Mouse (Mus musculus) erythroblast, embryonic 14.5 days (primary cell): Measurements from ENCODE around the gene Tvp23b. TPM values are rescaled to one million over a fixed set of nuclear protein-coding genes. Genes with fewer than 3 reads are reported as not detected.

ENCODE experiments used
- H3K27me3 ChIP-seq: 2 replicates; pipeline ENCODE4 v1.6.1; 2012; ENCODE audit warnings: inconsistent platforms; ENCODE audit not compliant: control insufficient read depth
- H3K36me3 ChIP-seq: 2 replicates; pipeline ENCODE4 v1.6.1; 2012; ENCODE audit warnings: mild to moderate bottlenecking, inconsistent platforms; ENCODE audit not compliant: control insufficient read depth
- H3K4me1 ChIP-seq: 2 replicates; pipeline ENCODE4 v1.6.1; 2012; ENCODE audit warnings: inconsistent platforms; ENCODE audit not compliant: control insufficient read depth
- H3K4me3 ChIP-seq: replicated peaks from 2 replicates; pipeline ENCODE3; 2012; ENCODE audit warnings: moderate library complexity, mild to moderate bottlenecking, inconsistent platforms
- H3K9me3 ChIP-seq: 2 replicates; pipeline ENCODE4 v1.6.1; 2012; ENCODE audit warnings: low read length, inconsistent platforms, mixed read lengths; ENCODE audit not compliant: control insufficient read depth
- GATA1 ChIP-seq: IDR thresholded peaks from 2 replicates; pipeline ENCODE4 v1.6.1; 2012; ENCODE audit warnings: low read length, inconsistent platforms, mixed read lengths
- TAL1 ChIP-seq: IDR thresholded peaks from 3 replicates; pipeline ENCODE4 v1.6.1; 2012; ENCODE audit warnings: low read length, inconsistent platforms, mixed read lengths
- polyA plus RNA-seq: library from polyadenylated mRNA; stranded (reverse); fragments of >175 nt; gene quantifications from 2 replicates; pipeline ENCODE4 v1.2.3, GENCODE M21; 2012

Tvp23b gene
- polyA plus RNA-seq, 1 experiment = not detected

DNA sequence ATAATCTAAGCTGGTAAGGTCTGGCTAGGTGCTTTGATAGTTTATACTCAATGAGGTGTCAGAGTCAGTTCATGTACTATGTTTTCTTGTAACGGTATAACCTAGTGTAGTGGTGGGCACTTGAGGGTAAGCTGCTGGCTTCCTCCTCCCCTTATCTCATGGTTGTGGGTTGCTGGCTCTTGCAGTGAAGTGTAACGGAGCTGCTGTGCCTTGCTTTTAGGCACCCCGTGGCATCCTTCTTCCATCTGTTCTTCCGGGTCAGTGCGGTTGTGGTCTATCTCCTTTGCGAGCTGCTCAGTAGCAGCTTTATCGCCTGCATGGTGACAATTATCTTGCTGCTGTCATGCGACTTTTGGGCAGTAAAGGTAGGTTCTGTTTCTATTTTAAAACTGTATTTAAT, 4.2 kb downstream of the Tvp23b start:
- Histone ChIP-seq H3K4me3 (no peak overlapping the region), H3K36me3 (peaks cover 35% of the 10 kb centered on the region), H3K9me3 (no peaks in the 10 kb centered on the region), H3K27me3 (no peaks in the 10 kb centered on the region), H3K4me1 (peaks cover 12% of the 10 kb centered on the region)
- TF ChIP-seq TAL1 (no peak), GATA1 (no peak)

DNA sequence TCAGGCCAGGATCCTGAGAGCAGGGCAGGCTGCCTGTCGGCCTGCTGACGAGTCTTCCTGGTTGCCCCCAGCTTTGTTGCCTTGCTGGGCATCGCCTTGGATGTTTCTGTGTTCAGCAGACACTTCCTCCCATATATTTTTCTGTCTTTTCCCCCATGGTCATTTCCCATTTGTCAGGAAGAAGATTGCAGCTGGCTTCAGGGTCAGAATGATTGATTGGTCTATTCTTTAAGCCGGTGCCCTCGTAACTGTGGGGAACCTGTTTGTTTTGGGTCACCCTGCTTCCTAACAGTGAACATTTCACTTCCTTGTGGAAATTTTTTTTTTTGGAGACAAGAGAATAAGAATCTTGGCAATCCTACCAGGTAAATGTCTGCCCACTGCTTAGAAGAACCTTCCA, 6.1 kb downstream of the Tvp23b start:
- TF ChIP-seq GATA1 (no peak), TAL1 (no peak)
- peaks cover 49% of the 10 kb centered on the region for H3K36me3 ChIP-seq

DNA sequence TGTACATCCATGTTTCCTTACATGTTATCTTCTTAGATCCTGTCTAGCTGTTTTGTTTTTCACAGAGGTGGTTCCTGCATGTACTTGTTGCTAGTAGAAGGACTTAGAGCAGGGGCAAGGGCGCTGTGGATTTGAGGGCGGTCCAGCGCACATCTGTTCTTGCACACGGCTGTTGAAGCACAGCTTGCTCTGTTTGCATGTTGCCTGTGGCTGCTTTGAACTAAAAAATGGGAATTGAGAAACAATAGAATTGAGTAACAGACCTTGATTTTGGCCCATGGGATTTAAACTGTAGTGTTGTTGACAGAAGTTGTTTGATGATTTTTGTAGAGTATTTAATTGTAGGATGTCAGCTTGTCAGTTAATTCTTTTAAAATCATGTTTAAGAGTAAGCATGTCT, 11.5 kb downstream of the Tvp23b start:
- Histone ChIP-seq H3K4me3 (no peak overlapping the region), H3K4me1 (no peaks in the 10 kb centered on the region; the same call in 1 of the 2 replicates), H3K27me3 (no peaks in the 10 kb centered on the region), H3K9me3 (no peaks in the 10 kb centered on the region), H3K36me3 (peaks cover 58% of the 10 kb centered on the region)
- TF ChIP-seq GATA1 (no peak), TAL1 (no peak)

More for the DNA sequence above, 6.1 kb downstream of the Tvp23b start:
- no peak overlapping the region for H3K4me3 ChIP-seq
- no peaks in the 10 kb centered on the region for H3K27me3 ChIP-seq
- peaks cover 2% of the 10 kb centered on the region; the same call in 1 of the 2 replicates for H3K4me1 ChIP-seq
- no peaks in the 10 kb centered on the region for H3K9me3 ChIP-seq

DNA sequence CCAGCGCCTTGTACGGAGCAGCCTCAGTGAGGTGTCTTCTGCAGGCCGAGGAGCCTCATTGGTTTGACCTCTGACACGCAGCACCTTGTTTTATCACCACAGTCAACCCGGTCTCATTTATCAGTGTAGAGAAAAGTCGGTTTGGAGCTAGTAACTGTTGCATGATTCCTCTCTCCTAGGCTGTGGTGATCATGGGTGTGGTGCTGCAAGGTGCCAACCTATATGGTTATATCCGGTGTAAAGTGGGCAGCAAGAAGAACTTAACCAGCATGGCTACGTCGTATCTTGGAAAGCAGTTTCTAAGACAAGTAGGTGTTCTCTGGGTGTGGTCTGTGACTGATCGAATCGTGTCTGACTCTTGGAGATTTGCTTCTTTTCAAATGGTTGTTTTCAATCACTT, 12.5 kb downstream of the Tvp23b start:
- TF ChIP-seq GATA1 (no peak), TAL1 (no peak)
- no peaks in the 10 kb centered on the region for H3K9me3 ChIP-seq
- H3K4me1 ChIP-seq = no peaks in the 10 kb centered on the region; the same call in 1 of the 2 replicates
- H3K27me3 ChIP-seq = no peaks in the 10 kb centered on the region
- no peak overlapping the region for H3K4me3 ChIP-seq
- H3K36me3 ChIP-seq = peaks cover 55% of the 10 kb centered on the region

DNA sequence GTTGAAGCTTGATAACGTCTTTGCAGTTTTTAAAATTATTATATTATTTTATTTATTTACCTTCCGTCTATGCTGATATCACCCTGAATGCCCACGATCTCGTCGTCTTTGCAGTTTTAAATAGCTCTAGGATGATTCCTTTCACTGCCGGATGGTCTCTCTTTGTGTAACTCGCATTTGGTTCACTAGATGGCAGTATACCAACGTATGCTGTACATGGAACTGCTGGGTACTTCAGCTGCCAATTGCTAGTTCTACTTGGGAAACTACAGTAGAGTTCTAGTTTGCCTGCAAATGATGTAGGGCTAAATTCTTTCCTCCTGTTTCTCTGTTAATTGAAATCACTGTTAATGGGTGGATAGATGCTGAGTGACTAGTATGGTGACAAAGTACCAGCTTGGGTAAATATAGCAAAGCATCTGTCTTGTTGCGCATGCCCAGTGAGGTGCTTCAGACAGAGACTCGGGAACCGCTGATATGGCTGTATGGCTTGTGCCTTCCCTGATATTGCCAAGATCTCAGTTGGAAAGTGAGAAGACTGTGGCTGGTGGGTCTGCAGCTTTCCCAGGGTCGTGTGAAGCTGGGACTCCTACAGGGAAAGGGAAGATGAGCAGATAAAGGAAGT, 22.6 kb downstream of the Tvp23b start:
- no peak overlapping the region for H3K4me3 ChIP-seq
- H3K9me3 ChIP-seq = no peaks in the 10 kb centered on the region
- H3K27me3 ChIP-seq = no peaks in the 10 kb centered on the region
- no peaks in the 10 kb centered on the region for H3K36me3 ChIP-seq
- H3K4me1 ChIP-seq = no peaks in the 10 kb centered on the region
- no peak for TF ChIP-seq GATA1

DNA sequence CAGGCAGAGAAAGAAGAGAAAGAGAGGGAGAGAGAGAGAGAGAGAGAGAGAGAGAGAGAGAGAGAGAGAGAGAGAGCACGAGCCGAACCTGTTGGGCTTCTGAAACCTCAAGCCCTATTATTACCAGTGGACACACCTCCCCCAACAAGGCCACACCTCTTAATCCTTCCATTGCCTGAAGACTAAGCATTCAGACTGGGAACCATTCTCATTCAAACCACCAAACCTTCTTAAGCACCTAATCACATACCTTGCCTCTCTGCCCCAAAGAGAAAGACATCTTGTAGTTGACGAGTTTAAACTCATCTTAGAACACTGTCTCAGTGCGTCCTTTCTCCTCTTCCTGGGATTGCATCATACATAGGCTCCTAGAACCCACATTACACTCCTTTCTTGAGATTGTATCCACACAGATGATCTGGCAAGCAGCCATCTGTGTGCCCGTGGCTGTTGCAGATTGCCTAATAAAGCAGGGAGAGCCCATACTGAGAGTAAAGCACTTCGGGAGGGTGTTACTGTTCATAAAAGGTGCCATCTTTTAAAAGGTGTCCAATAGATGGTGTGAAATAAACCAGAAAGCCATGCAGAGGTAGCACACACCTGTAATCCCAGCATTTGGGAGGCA, 24.7 kb downstream of the Tvp23b start:
- Histone ChIP-seq H3K4me3 (no peak overlapping the region), H3K27me3 (no peaks in the 10 kb centered on the region), H3K4me1 (no peaks in the 10 kb centered on the region), H3K9me3 (no peaks in the 10 kb centered on the region), H3K36me3 (no peaks in the 10 kb centered on the region)
- no peak for TF ChIP-seq GATA1
- no peak for TF ChIP-seq TAL1

DNA sequence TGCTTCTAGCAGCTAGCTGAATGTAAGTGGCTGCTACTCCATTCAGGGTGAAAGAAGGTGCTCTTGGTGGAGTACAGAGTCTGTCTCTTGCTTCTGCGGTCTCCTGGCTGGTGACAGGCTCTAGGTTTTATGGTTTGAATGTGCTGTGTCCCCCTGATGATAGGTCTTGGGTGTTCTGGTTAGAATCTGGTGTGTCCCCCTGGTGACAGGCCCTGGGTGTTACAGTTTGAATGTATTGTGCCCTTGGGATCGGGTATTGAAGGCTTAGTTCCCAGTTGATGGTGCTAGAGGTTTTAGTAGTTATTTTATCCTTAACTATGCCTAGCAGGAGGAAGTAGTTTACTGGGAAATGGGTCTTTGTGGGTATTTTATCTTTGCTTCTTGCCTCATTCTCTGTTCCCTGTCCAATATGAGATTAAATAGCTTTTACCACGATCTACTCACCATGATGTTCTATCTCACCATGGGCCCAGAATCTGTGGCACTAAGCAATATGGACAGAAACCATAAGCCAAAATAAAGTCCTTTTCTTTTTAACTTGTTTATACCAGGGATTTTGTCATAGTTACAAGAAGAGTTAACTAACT, 30.6 kb downstream of the Tvp23b start:
- H3K27me3 ChIP-seq = no peaks in the 10 kb centered on the region
- no peak overlapping the region for H3K4me3 ChIP-seq
- no peaks in the 10 kb centered on the region for H3K36me3 ChIP-seq
- TF ChIP-seq GATA1 (no peak), TAL1 (no peak)
- H3K9me3 ChIP-seq = no peaks in the 10 kb centered on the region
- H3K4me1 ChIP-seq = no peaks in the 10 kb centered on the region

DNA sequence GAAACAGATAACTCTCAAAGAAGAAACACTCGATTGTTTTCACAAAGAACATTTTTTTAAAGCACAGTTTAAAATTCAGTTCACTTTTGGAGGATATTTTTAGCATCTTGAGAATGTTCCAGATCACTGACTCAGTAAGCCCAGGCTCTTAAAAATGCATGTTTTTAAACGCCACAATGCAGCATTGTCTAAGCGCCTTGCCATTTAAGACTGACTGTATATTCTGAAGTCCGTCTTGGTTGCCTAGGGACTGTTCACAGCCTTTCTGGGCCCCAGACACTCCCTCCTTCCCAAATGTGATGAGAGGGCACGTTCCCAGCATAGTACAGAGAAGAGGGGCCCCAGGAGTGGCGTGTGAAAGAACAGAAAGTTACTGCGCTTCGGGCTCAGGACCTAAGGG, 32.1 kb downstream of the Tvp23b start:
- H3K36me3 ChIP-seq = no peaks in the 10 kb centered on the region
- no peaks in the 10 kb centered on the region for H3K27me3 ChIP-seq
- no peaks in the 10 kb centered on the region for H3K9me3 ChIP-seq
- H3K4me3 ChIP-seq = no peak overlapping the region
- H3K4me1 ChIP-seq = no peaks in the 10 kb centered on the region
- no peak for TF ChIP-seq TAL1
- TF ChIP-seq GATA1 = no peak

DNA sequence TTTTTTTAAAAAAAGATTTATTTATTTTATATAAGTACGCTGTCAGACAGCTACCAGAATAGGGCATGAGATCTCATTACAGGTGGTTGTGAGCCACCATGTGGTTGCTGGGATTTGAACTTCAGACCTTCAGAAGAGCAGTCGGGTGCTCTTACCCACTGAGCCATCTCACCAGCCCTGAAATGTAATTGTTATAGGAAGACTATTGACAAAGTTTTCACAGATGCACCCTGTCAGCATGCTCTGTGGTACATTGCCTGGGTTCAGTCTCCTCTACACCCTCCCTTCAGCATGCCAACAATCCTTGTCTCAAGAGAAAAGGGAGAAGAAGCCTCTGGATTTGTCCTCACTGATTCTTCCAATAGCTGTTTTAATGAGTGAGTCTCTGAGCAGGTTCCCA, 33.9 kb downstream of the Tvp23b start:
- Histone ChIP-seq H3K27me3 (no peaks in the 10 kb centered on the region), H3K9me3 (no peaks in the 10 kb centered on the region), H3K4me3 (no peak overlapping the region), H3K4me1 (no peaks in the 10 kb centered on the region), H3K36me3 (no peaks in the 10 kb centered on the region)
- no peak for TF ChIP-seq GATA1
